Mouse (Mus musculus): ENCODE data around the gene 4930595M18Rik.
A peak's percentile ranks its signal among the peaks of the same experiment; 100 is the strongest.

The 4930595M18Rik gene

GRCm38 (mm10) chrX:81458021-81458420, at the start of gene 4930595M18Rik:
Gene 4930595M18Rik, minus strand, starts transcription at chrX:81458121.
- DNase-seq (ENCODE audit: low spot score) = no peak

- peak; percentile 35 for DNase-seq (ENCODE audit: low spot score)
Observed at GRCm38 (mm10) chrX:81472500-81472899, 14.6 kb upstream of the 4930595M18Rik start.

Data from embryo, embryonic 10.5 days (tissue).